Mouse (Mus musculus) kidney, adult 18-20 months (tissue): ENCODE measurements around the gene Cd300lf.

Source experiments
- DNase-seq: peaks from one replicate; pipeline ENCODE4 v3.0.0; 2021

The Cd300lf gene

DNA sequence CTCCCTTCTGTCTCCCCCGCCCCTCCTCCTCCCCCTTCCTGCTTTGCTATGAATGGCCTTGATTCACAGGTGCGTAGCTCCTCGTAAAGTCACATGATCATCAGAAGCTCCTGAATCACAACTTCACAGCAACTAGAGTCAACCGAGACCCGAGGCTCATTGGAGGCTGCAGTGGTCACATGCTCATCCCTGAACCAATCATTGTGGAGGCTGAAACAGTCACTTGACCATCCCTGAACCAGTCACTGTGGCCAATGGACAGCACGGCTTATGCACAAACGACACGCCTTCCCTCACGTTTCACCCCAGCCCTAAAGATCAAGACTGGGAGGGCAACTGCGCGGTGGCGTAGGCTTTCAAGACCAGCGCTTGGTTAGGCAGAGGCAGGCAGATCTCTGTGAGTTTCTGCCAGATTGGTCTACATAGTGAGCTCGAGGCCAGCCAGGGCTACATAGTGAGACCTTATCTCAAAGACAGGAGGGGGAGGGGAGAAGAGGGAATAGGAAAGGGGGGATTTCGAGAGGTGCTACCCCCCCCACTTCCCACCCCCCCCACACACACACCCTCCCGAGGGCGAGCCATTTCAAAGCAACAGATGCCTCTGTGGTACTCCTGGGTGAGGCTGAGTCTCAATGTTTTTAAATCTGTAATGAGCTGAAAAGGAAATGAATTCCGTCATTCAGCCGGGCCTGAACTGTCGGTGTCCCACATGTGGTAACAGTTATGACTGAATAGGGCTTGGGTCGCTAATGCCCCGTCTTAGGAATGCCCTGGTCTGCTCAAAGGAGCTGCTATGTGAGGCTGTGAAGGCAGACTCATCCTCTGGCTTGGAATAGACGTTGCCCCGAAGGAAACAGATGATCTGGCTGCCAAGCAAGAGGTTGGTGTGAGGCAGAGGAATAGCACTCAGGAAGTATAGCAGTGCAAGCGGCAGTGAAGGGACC lies 30.1 kb downstream of the Cd300lf start:
- DNase-seq = no peak

DNA sequence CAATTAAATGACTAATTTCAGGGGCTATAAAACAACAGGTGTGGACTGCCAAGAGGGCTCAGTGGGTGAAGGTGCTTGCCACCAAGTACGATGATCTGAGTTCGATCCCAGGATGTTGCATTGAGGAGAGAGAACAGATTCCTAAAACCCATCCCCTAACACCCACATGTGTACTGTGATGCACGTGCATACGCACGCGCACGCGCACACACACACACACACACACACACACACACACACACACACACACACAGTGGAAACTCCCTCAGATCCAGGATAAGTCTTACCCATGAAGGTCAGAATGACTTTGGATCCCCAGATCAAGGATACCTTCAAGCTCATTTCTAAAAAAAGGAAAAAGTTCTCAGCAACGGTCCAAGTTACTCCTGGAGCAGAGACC lies 31.7 kb downstream of the Cd300lf start:
- DNase-seq = no peak

DNA sequence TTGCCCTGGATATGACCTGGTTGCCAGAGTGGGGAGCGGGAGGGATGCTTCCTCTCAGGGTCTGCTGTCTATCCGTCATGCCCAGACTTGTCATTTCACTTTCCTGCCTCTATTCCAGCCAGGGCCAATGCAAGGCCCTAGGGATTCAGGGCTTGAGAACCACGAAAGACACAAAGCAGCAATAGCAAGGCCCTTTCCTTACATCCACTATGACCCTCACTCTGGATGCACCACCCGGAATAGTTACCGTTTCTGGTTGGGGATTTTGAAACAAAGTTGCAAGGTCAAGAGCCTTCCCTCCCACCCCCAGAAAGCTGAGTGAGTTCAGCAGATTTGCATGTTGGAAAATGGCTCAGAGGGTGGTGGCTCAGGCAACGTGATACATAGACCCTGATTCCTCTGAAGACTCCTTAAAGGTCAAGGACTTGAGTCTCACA lies 32.2 kb downstream of the Cd300lf start:
- DNase-seq = no peak

DNA sequence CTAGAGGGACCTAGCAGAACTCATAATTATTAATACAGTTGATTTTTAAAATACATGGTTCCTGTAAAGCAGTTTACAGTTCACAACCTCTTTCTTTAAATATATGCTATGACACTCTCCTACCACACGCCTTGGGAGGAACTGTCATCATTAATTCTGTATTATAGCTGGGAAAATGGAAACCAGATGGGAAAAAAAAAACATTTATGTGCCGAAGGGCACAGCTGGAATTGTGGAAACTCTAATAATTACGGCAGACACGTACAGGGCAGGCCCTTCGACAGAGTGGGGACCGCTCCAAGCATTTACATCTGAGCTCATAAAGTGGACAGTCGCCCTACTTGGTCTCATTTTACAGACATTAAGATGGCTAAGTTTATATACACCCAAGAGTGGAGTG lies 33.1 kb downstream of the Cd300lf start:
- DNase-seq = no peak

DNA sequence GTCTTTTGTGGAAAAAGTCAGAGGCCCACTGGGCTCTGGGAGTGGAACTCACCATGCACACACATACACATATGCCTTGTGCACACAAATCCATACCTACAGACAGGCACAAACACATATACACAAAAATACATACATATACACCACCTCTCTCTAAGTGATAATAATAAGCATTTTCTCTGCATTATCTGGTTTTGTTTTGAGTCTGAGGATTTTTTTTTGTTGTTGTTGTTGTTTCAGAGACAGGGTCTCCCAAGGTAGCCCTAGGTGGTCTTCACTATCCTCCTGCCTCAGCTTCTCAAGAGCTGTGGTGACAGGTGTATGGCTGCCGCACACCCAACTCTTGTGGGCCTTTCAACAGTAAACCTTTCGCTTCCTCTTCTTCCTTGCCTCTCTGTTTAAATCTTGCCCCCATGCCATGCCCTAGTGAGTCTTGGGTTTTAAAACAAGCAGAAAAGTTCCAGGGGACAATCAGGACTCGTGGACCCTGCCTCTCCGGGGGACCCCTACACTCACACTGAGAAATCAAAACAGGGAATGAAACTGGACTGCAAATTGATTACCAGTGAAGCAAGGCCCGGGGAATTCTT lies 33.7 kb downstream of the Cd300lf start:
- no peak for DNase-seq

DNA sequence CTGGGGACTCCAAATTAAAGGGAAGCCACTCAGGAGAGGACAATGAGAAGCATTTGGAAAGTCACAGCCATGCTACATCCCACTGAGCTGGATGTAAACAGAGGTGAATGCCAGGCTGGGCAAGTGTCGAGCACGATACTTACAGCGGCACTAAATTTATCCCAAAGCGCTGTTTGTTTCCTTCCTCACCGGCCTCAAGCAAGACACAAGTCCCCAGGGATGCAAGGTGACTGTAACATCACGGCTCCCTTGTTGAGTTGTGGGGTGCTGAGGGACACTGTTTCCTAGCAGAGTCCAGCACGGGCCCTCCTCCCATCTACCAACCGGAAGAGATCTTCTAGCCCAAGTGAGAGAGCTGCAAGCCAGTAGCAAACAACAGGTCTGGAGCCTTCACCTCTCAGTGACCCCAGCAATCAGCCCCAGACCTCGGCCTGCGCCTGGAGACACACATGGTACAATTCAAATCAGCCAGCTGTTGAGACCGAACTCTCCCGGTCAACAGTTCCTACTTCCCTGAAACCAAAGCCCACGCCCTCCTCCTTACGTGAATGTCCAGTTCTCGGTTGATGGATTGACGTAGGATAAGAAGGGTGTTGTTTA lies 34.5 kb downstream of the Cd300lf start:
- DNase-seq = no peak

DNA sequence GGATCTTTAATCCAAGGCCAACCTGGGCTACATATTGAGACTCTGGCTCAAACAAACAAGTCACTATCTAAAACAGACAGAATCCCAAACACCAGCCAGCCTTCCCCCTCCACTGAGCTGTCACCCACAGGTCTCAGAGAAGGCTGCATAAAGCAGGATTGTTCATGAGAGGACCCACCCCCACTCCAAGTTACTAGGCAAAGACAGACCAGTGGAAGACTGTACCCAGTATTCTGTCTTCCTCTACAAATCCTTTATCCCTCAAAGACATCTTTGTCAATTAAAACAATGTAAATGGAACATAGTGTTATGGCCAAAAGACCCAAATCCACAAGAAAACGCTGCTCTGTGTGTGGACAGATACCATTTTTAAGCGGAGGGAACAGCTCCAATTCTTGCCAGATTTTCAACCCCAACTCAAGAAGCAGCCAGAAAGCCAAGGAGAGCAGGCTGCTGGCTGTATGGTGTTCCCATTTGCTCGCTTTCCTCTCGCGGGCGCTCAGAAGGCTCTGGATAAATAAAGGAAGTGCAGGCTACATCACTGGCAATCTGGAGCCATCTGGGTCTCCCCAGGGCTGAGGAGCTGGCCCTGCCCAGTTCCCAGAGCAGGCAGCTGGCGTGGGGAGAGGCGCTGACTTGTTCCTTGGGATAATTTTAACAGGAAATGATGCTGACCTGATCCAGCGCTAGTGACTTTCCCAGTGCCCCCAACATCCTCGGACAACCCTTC lies 35.4 kb downstream of the Cd300lf start:
- no peak for DNase-seq

DNA sequence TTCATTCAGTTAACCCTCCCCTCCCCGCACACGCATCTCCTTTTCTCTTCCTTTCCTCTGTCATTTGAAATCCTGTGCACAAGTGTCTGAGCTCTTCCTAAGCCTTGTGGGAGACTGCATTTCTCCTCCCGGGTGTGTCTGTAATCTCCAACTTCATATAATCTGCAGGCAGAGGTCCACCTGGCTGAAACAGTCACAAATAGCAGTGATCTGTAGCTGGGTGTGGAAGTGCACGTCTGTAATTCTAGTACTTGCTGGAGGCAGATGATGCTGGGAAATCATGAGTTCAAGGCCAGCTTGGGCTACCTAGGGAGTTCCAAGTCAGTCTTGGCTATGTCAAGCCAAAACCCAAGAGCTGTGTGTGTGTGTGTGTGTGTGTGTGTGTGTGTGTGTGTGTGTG lies 41.7 kb downstream of the Cd300lf start:
- no peak for DNase-seq

DNA sequence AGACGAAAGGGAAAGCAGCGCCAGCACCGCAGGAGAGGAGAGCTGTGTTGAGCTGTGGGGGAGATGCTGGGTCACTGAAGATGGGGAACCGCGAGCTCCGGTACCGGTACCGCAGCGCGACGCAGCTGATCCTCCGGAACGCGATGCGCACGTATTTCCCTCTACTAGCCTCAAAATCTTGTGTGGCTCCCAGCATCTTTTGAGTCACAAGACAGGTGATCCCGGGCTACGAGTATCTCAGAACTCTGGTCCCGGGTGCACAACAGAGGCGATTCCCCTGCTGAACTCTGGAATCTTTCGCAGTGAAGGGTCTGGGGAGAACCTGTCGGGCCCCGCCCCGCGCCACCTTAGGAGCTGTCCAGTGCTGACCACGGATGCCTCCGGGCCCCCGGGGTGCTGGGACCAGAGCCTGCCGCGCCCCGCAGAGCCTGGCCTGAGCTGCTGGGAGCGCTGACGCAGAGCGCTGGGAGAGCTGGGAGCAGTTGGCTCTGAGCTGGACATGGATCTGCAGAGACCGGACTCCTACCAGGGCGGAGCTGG lies 42.4 kb downstream of the Cd300lf start, which contains the start of gene Rab37:
Gene Rab37 (plus strand): TSS at position 70 of the 540 bp plus-strand sequence.
- DNase-seq = peak; percentile 3

DNA sequence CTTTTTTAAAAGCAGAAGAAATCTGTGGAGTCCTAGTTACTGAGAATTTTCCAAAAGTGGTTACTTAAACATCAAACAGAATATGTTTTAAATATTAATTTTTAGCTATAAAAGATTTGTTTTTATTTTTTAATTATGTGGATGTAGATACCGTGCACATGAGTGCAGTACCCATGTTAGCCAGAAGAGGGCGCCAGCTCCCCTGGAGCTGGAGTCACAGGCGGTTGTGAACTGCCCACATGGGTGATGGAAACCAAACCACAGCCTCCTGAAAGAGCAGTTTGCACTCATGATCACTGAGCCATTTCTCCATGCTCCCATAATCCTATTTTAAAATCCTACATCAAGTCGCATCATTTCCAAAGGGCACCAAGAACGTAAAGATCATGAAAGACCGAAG lies 43.9 kb downstream of the Cd300lf start:
- no peak for DNase-seq

DNA sequence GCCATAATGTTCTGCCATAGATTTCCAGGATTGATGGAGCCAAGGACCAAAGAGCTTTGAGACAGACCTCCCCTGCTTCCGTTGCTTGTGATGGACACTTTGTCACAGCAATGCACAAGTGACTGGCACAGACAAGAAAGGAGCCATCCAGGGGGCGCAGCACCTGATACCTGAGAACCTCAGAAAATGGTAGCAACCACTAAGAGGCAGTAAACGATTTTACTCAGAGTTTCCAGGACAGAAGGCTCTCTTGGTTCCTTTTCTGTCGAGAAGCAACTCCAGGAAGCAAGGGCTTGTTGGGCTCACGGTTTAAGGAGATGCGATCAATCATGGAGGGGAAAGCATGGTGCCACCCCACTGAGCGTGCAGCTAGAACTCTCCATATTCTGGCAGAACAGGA lies 47.6 kb downstream of the Cd300lf start:
- no peak for DNase-seq

DNA sequence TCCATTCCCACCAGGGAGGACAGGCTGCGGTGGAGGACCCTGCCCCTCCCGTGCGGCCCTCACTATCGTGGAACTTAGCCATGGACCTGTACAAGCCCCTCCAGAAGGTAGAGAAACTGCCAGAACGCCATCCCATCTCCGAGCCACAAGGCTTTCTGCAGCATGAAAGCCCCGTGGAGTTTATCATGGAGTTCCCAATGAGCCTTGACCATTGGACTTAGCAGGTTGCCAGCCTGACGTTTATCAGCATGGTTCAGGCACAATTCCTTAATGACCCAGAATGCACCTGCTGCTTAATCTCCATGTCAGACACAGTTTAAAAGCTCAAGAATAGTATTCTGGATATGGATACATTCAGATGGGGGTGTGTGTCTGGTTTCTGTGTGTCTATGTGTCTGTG lies 48.7 kb downstream of the Cd300lf start:
- DNase-seq = no peak

DNA sequence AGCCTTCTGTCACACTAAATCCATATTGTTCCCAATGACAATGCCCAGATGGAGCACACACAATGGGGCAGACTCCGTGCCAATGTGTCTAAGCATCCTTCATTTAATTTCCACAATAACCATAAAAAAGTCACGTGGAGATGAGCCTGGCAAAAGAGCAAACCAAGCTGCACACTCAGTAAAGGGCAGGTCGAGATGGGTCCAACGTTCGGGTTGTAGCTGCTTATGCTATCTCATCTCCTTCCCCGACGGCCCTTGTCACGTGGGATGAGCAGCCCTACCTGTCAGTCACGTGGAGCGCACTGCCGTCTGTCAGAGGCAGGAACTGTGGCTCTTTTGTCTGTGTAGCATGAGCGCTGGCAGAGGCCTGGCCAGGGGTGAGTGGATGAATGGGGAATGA lies 49.2 kb downstream of the Cd300lf start:
- no peak for DNase-seq

DNA sequence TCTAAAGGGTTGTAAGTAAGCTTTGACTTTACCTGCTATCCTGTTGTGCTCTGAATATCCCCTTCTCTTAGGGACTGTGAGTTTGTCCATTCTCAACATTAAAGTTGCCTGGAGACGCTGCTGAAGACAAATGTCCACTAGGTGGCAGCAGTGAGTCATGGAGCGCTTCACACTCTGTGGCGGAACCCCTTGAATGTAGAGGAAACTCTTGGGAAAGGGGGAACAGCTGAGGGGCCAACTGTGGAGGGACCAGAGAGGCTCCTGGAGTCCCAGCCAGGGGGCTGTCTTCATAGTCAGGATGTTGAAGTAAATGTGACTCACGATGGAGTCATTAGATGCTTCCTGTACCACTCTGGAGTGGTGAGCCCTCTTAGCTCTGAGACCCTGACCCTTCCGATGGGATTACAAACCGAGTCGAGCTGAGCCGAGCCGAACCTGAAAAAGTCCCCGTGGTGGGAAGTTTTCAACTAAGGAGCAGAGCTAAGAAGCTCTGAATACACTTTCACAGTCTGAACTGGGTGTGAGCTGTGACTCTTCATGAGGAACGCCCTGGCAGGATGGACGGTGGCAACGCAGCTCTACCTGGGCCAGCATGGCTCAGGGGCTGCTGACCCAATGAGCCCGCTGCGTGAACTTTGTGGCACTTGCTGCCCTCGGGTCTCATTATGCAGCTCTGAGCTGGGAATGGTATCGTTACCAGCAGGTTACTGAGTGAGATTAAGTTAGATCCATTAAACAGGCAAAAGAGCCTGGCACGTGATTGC lies 50.2 kb downstream of the Cd300lf start:
- peak; percentile 67 for DNase-seq

DNA sequence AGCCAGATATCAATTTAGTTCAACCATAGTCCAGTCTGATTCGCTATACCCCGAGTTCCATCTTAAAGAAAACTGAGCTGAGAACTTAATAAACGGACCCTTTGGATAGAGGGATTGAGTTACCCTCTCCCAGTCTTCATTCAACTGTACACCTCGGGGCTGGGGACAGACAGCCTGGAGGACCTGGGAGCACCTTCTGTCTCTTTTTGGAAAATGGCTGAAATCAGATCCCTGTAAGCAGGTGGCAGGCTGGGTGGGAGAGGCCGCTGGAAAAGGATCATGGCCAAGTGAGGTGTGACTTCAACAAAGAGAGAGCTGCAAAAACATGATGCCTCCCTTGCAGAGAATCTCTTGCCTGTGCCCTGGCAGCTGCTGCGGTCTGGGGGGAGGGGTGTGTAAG lies 51.6 kb downstream of the Cd300lf start:
- DNase-seq = no peak

DNA sequence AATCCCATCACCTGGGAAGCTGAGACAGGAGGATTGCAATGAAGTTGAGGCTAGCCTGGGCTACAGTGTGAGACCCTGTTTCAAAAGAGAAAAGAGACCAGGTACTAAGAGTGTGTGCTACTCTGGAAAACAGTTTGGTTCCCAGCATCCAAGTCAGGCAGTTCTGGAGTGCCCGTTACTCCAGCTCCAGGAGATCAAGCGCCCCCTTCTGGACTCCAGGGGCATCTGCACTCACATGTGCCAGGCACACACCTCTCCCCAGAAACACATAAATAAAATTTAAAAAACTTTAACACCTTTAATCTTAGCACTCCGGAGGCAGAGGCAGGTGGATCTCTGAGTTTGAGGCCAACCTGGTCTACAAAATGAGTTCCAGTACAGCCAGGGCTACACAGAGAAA lies 52.4 kb downstream of the Cd300lf start:
- no peak for DNase-seq

DNA sequence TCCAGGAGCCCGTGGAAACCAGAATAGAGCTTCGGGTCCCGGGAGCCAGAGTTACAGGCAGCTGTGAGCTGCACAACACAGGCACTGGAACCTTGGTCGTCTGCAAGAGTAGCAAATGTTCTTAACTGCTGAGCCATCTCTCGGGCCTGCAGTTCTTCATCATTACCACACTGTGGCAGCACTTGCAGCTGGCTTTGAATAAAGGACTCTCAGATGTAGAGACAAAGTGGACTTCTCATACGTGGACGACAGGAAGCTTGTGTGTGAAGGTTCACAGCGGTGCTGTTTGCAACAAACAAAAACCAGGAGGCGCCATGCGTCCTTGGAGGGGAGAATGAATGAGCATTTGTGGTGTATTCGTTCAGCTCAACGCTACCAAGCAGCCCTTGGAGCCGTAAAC lies 52.9 kb downstream of the Cd300lf start:
- peak; percentile 60 for DNase-seq

DNA sequence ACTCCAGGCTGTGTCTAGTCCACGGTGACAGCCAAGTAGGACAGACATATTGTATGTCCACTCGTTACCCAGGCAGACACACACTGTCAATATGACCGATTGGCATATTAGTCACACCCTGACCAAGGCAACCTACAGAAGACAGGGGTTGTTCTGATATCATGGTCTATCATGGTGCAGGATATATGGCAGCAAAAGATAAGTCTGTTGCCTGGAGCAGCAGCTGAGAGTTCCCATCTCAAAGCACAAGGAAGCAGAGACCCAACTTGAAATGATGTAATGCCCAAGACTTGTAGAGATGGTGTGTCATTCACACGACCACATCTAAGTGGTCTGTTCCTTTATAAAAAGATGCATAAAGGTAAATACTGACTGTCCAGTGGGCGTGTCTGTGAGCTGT lies 55.1 kb downstream of the Cd300lf start:
- DNase-seq = no peak

DNA sequence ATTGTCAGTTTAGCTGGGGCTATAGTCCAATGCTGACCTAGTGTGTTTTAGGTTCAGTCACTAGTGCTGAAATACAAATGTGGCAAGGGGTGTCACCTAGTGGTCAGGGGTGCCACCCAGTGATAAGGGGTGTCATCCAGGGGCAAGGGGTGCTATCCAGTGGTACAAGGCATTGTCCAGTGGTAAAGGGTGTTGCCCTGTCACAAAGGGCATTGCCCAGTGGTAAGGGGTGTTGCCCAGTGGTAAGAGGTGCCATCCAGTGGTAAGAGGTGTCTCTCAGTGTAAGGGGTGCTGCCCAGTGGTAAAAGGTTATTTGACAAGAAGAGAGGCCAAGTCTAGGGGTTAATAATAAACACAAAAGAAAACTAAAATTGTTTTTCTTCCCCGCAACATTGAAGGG lies 56.4 kb downstream of the Cd300lf start:
- DNase-seq = no peak

DNA sequence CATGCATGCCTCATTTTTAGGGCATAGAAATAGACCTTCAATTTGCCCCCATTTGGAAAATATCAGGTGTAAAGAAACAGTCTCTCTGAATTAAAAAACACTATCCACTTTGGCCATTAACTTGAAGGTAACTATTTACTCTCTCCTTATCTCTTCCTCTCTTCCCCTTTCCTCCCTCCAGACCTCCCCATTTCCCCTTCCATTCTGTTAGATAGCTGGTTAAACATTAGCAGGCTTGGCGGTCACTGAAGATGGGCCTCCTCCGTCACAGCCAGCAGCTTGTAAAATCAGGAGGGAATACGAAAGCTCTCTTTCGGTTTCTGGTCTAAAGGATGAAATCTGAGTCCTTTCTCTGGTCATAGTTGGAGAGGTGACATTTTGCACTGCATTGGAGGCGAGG lies 57.9 kb downstream of the Cd300lf start:
- no peak for DNase-seq

DNA sequence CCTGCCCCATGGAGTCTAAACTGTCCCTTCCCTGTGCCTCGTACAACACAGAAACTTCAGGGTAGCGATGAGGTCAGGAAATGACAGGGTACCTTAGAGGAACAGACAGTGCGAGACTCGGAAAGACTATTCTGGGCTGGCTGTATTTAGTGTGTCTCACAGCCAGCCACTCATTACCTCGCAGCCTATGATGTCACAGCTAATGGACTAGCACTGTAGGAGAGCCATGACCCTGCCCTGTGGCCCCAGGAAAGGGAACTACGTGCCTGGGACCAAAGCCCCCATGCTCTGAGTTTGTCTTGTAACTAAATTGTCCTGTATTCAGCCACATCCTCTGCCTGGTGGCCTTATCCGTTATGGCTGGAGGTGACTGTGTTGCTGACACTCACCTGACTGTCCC lies 58.4 kb downstream of the Cd300lf start:
- DNase-seq = no peak

DNA sequence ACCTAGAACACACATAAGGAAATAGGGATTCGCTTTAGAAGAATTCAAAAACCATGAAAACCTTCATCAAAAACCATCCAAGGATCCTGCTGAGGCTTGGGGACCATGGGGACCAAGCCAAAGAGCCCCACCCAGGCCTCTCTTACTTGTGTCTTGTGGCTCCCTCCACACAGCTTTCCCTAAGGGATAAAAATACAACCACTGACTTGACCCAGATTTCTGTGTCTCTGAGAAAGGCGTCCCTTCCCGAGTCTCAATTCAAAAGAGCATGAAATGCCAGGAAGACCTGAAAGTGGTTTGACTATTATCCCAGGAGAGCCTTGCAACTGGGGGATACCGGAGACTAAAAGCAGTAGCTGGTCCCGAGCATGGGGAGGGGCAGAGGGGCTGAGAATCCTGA lies 60.8 kb downstream of the Cd300lf start:
- no peak for DNase-seq
